Mouse (Mus musculus) heart, postnatal 10 days (tissue): Measurements from ENCODE around the gene Bax. TPM values are rescaled to one million over a fixed set of nuclear protein-coding genes. Genes with fewer than 3 reads are reported as not detected.
A peak's percentile ranks its signal among the peaks of the same experiment; 100 is the strongest.
"Not testable (repeated sequence)": the region's sequence is repeated elsewhere in the genome, so short reads cannot be mapped to it uniquely, and the experiment has no call there.

Experiments
- DNase-seq, 2 experiments: peaks; one replicate each; pipeline ENCODE4 v3.0.0; 2021
- intact Hi-C: fragments of 180-260 bp; cut with DNase I; formaldehyde crosslinking; loops from one replicate; pipeline ENCODE4 v1.15.1; 2025
- total RNA-seq, 2 experiments: library from RNA; stranded (reverse); gene quantifications; 2 replicates each; pipeline ENCODE4 v1.2.3; 2021

Gene Bax
- total RNA-seq, 2 experiments from 2014 or later = 44.5 to 45.8 TPM

GRCm38 (mm10) chr7:45482166-45482565, 15.5 kb upstream of the Bax start:
- no peak for DNase-seq
- intact Hi-C loops = no loop called here

- intact Hi-C loops = no loop called here
- DNase-seq = peak; percentile 66 to 77
These were observed 14.8 kb upstream of the Bax start, which contains the start of gene Tulp2 for GRCm38 (mm10) chr7:45481374-45481927. TSS of gene Tulp2 (plus strand) at chr7:45481877.

- intact Hi-C loops, DNase-seq: not testable (repeated sequence)
These were observed 13.6 kb upstream of the Bax start for GRCm38 (mm10) chr7:45480310-45480709.

- intact Hi-C loops = no loop called here
- no peak for DNase-seq
These were observed 12.1 kb upstream of the Bax start for GRCm38 (mm10) chr7:45478774-45479173.

GRCm38 (mm10) chr7:45477003-45477402, 10.3 kb upstream of the Bax start:
- intact Hi-C loops = loop anchor here (2.0 kb wide), 2 partner anchors 46 to 84 kb away; no protein-coding TSS in a partner anchor
- peak; percentile 76 to 82 for DNase-seq

- intact Hi-C loops = loop anchor here (2.0 kb wide), 2 partner anchors 46 to 84 kb away; no protein-coding TSS in a partner anchor
- no peak for DNase-seq
These were observed 9.8 kb upstream of the Bax start for GRCm38 (mm10) chr7:45476453-45476852.

GRCm38 (mm10) chr7:45475291-45475969, 8.7 kb upstream of the Bax start:
- peak in 1 of 2 experiments; percentile 49 for DNase-seq
- intact Hi-C loops = no loop called here

- intact Hi-C loops = loop anchor here (1.0 kb wide), 1 partner anchor 91 kb away; no protein-coding TSS in a partner anchor
- peak; percentile 75 to 85 for DNase-seq
These were observed 4.2 kb upstream of the Bax start for GRCm38 (mm10) chr7:45470869-45471268.

- no peak for DNase-seq
- intact Hi-C loops = loop anchor here (2.0 kb wide), 1 partner anchor 56 kb away; no protein-coding TSS in a partner anchor
These were observed 482 bp upstream of the Bax start for GRCm38 (mm10) chr7:45467090-45467670.

GRCm38 (mm10) chr7:45465549-45465948, 1.1 kb downstream of the Bax start:
- DNase-seq = no peak
- intact Hi-C loops = no loop called here

GRCm38 (mm10) chr7:45465112-45465511, 1.6 kb downstream of the Bax start:
- intact Hi-C loops = no loop called here
- DNase-seq = no peak

GRCm38 (mm10) chr7:45463987-45464778, 2.5 kb downstream of the Bax start:
- DNase-seq = no peak
- intact Hi-C loops = no loop called here

GRCm38 (mm10) chr7:45462868-45463267, 3.8 kb downstream of the Bax start:
- DNase-seq, intact Hi-C loops: not testable (repeated sequence)

- DNase-seq = no peak
- intact Hi-C loops = no loop called here
These were observed 4.4 kb downstream of the Bax start for GRCm38 (mm10) chr7:45462325-45462724.

GRCm38 (mm10) chr7:45461781-45462180, 4.9 kb downstream of the Bax start:
- DNase-seq = no peak
- intact Hi-C loops = no loop called here

GRCm38 (mm10) chr7:45461326-45461725, 5.4 kb downstream of the Bax start:
- intact Hi-C loops = no loop called here
- no peak for DNase-seq

- intact Hi-C loops = no loop called here
- peak; percentile 68 to 72 for DNase-seq
These were observed 5.8 kb downstream of the Bax start for GRCm38 (mm10) chr7:45460860-45461314.

GRCm38 (mm10) chr7:45460377-45460776, 6.3 kb downstream of the Bax start:
- intact Hi-C loops = no loop called here
- DNase-seq = no peak

- intact Hi-C loops = loop anchor here (2.0 kb wide), 1 partner anchor 25 kb away; the partner anchor contains the start of gene Gys1
- DNase-seq = peak; percentile 97 to 98
These were observed 7.0 kb downstream of the Bax start, which contains the start of gene Ftl1 for GRCm38 (mm10) chr7:45459564-45460140. TSS of gene Ftl1 (minus strand) at chr7:45459884.
